Mouse (Mus musculus) kidney, adult 11 months (tissue): ENCODE measurements around the gene Nrde2.
"Not testable (repeated sequence)": the region's sequence is repeated elsewhere in the genome, so short reads cannot be mapped to it uniquely, and the experiment has no call there.

ENCODE experiments used
- DNase-seq: peaks from one replicate; pipeline ENCODE4 v3.0.0; 2022

The Nrde2 gene

GRCm38 (mm10) chr12:100159261-100159975 is at the start of gene Nrde2:
Gene Nrde2 (minus strand): TSS chr12:100159653.
- DNase-seq, result peak; percentile 94

GRCm38 (mm10) chr12:100206926-100207325 is 47.5 kb upstream of the Nrde2 start:
- no peak for DNase-seq

GRCm38 (mm10) chr12:100206521-100206920 is 47.1 kb upstream of the Nrde2 start:
- no peak for DNase-seq

DNA sequence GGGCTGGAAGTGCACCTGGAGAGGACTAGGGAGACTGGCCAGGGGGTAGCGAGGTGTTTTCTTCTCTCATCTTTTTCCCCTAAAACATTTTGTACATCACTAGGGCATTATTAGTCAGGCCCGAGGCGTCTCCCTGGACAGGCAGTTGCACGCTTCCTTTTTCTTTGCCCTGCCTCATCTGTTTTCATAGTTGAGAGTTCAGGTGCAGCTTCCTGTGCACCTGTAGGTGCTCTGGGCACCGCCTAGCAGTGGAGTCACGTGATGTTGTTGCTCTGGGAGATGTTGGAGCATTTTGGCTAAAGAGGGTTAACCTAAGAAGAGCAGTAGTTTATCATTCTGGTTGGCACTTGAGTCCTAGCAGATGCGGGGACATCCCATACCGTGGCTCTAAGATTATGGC is 45.7 kb upstream of the Nrde2 start:
- no peak for DNase-seq

DNA sequence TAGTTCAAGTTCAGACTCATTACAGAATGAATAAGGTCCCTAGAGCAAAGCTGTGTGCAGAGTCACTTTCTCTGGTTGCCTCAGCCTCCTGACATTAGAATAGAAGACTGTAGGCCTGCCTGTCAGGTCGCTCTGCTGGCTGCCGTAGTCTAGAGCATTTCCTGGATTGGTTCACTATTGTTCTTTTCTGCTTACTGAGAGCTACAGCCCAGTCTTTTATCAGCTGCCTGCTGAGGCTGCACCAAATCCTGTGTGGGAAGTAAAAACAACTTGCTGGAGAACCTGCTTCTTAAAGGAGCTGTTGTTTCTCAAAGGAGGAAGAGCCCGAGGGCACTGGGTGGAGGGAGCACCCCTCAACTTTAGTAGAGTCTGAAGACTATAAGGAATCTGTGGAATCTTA is 44.3 kb upstream of the Nrde2 start:
- no peak for DNase-seq

DNA sequence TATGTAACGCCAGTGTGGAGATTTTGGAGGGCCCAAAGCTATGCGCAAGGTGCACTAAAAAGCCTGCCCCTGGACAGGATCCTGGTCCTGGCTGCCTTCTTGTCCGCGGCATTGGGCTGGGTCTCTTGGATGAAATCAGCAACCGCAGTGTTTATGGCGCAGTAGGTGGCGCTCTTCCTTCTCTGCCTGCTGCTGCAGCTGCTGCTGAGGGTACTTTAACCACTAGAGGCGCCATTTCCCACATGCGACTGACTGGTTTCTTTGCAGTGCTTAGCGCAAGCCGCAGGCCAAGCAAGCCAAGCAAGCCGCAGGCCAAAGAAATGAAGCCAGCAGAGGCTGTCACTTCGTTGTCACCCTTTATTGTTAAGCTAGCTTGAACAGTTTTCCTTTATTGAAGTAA is 42.4 kb upstream of the Nrde2 start:
- DNase-seq, result peak; percentile 92

- no peak for DNase-seq
These were observed 41.9 kb upstream of the Nrde2 start for GRCm38 (mm10) chr12:100201363-100201711.

DNA sequence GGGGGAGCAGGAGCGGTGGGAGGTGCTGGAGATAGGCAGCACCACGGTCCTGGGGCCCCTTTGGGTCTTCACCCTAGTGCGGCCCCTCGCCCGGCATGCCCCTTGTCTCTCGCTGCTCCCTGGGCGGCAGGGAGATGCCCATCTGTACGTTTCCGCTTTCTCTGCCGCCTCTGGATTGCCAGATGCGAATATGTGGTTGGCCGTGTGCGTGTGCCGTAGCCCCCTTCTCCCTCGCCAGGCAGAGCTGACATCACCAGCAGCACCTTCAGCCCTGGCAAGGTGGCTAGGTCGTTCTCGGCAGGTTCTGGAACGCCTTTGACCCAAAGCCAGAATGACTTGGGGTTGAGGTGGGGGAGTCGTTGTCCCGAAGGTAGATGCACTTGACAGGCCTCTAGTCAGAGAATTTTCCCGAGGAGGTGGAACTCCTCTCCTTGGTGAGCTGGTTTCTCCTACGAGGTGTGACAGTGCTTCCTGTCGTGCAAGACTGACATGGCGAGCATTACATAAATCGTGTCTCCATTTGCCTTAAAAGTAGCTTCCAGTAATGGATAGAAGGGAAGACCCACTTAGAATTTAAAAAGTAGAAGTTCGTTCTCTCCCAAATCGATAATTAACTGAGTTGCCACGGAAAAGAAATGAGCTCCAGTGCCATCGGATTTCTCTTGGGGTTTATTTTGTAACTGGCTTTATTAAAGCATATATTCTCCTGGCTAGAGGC is 41.4 kb upstream of the Nrde2 start:
- DNase-seq, result peak; percentile 36

DNA sequence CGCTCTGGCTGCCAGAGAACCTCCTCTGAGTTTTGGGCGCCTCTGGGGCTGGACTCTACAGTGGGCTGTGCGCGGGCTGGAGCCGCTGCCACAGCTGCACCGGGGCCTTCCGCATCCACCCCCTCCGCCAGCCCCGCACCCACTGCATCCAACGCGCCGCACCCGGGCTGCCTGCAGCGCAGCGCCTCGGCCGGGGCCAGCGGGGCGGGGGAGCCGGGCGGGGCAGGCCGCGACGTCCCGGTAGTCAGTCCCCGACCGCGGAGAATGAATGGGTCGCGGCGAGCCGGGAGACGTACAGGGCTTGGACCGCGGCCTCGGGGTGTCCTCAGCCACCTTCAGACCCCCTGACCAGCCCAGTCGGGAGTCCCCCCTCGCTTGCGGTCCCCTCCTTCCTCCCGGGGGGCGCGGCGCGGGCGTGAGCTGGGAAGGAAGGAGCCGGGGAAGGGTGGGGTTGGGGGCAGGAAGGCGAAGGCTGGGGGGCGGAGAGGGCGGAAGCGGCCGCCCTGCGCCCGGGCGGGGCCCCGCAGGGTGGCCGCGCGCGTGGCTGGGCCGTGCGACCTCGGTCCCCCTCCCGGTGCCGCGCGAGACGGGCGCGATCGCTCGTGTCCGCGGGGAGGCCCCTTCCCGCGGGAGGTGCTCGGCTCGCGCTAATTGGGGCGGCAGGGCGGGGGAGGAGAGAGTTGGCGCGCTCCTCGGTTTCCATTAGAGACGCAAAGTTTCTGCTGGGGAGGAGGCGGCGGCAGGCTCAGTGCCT is 40.6 kb upstream of the Nrde2 start:
- peak; percentile 57 for DNase-seq

DNA sequence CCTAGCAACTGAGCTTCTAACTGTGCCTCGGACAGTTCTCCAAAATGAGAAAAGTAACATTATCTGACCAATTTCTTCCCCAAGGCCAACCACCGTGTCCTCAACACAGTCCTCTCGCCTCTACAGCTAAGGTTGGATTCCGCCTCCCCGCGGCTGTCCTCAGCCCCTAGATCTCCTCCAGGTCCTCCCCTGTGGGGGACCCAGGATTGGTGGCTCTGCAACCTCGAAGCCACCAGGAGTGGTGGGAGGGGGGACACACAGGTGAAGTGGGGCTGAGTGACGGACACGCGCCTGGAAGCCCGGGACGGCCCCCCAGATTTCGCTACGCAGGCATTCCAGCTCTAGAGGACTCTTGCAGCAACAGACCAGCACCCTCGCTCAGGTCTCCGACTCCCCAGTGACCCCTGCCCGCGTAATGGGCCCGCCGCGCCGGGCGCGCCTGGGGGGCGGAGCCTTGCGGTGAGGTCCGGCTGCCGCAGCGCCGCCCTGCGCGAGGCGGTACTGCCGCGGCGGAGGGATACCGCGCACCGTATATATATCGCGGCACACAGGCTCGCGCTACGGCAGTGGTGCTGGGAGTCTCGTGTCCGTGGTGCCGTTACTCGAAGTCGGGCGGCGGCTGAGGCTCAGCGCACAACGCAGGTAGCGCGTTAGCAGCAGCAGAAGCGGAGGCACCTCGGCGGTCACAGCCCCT is 39.7 kb upstream of the Nrde2 start, which contains the start of gene Calm1:
Gene Calm1, plus strand, starts transcription at position 469 of the 694 bp plus-strand sequence.
- peak; percentile 88 for DNase-seq

GRCm38 (mm10) chr12:100196786-100197185 is 37.3 kb upstream of the Nrde2 start:
- DNase-seq, result no peak

DNA sequence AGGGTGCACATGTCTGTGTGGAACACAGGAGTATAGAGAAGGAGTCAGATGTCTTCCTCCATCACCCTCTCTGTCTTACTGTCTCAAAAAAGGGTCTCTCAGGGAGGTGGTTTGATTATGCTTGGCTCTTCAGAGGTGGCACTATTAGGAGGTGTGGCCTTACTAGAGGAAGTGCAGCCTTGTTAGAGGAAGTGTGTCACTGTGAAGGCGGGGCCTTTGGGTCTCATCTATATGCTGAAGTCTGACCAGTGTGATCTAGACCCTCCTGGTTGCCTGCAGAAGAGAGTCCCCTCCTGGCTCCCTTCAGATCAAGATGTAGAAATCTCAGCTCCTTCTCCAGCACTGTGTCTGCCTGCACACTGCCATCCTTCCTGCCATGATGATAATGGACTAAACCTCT is 34.7 kb upstream of the Nrde2 start:
- DNase-seq, result no peak

DNA sequence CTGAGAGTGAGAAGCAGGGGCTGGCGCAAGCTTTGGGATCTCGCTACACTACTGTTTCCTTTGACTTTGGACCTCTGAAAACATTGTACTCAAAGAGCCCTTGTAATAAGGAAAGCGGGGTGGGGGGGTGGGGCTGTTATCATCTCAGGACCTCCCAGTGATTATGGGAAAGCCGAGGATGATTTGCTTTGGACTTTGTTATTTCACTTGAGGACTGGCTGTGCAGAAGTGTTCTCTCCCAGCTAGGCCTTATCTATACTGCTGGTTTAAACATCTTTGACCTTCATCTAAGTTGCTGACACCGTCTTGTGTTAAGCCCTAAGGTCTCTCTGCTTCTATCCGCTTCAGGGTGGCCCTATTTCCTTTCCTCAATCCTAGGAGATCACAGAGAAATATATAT is 31.3 kb upstream of the Nrde2 start:
- DNase-seq, result no peak

- DNase-seq, result peak; percentile 54
These were observed 28.4 kb upstream of the Nrde2 start for GRCm38 (mm10) chr12:100187756-100188430.

GRCm38 (mm10) chr12:100187013-100187755 is 27.7 kb upstream of the Nrde2 start:
- DNase-seq, result peak; percentile 99

DNA sequence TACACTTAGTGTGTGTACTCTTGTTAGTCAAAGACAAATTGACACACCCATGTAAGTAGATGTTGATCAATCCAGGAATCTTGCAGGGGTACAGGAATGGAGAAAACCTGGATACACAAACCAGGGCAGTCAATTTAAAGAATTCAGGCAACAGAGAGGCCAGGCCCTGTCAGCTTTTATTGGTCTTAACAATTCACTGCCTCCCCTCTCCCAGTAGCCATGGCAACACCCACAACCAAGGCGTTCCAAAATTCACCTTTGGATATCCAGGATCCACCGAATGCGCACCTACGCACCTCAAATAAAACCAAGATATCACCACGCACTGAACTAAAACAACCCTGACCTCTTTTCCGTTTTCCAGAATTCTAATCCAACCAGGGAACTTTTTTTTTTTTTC is 26.9 kb upstream of the Nrde2 start:
- peak; percentile 35 for DNase-seq

GRCm38 (mm10) chr12:100185897-100186296 is 26.4 kb upstream of the Nrde2 start:
- no peak for DNase-seq

DNA sequence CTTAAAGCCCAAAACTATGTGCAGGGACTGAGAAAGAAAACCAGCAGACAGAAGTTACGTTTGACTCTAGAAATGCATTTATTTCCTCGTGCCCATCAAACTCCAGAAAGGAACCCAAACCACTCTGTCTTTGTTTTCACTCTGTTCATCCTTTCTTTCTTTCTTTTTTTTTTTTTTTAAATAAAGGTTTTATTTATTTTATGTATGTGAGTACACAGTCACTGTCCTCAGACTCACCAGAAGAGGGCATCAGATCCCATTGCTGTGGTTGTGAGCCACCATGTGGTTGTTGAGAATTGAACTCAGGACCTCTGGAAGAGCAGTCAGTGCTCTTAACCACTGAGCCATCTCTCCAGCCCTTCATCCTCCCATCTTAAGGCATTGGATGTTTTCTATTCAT is 25.5 kb upstream of the Nrde2 start:
- DNase-seq, result not testable (repeated sequence)

GRCm38 (mm10) chr12:100183970-100184369 is 24.5 kb upstream of the Nrde2 start:
- no peak for DNase-seq

GRCm38 (mm10) chr12:100182676-100183075 is 23.2 kb upstream of the Nrde2 start:
- no peak for DNase-seq

DNA sequence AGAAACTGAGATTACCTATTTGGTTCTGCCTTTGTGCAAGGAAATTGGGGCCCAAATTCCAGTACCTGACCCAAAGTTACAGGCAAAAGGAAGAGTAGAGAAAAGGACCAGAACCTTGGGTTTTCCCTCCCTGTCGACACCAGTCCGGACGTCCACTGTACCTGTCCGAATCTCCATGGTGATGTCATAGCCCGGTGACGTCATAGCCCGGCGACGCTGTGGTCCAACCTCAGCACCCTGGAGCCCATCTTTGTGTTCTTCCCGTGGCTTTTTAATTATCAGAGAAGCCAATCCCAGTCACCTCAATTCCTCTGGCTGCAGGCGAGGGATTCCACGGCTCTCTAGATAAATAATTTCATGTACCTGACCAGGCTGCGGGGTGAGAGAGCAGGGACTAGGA is 21.3 kb upstream of the Nrde2 start:
- DNase-seq, result no peak
